Mouse (Mus musculus) embryonic facial prominence, embryonic 12.5 days (tissue): ENCODE data around the gene Erbin. TPM values are rescaled to one million over a fixed set of nuclear protein-coding genes. Genes with fewer than 3 reads are reported as not detected.

Experiments used
- ATAC-seq: fragments of 200-750 bp; cut with Nextera tagmentation; 2 replicates; pipeline ENCODE4 v1.8.0; 2017; ENCODE audit not compliant: insufficient number of reproducible peaks, insufficient read depth, low FRiP score, low TSS enrichment
- H3K27ac ChIP-seq: fragments of 300-500 bp; sonication (generic); 2 replicates; pipeline ENCODE4 v1.5.1; 2016; ENCODE audit warnings: mild to moderate bottlenecking
- H3K27me3 ChIP-seq: fragments of 300-500 bp; sonication (generic); 2 replicates; pipeline ENCODE4 v1.6.1; 2016; ENCODE audit warnings: mild to moderate bottlenecking, moderate library complexity
- H3K36me3 ChIP-seq: fragments of 300-500 bp; sonication (generic); 2 replicates; pipeline ENCODE4 v1.6.1; 2016; ENCODE audit warnings: mild to moderate bottlenecking
- H3K4me1 ChIP-seq: fragments of 300-500 bp; sonication (generic); 2 replicates; pipeline ENCODE4 v1.6.1; 2016
- H3K4me2 ChIP-seq: fragments of 300-500 bp; sonication (generic); replicated peaks from 2 replicates; pipeline ENCODE4 v1.6.1; 2016; ENCODE audit warnings: mild to moderate bottlenecking, moderate library complexity
- H3K4me3 ChIP-seq: fragments of 300-500 bp; sonication (generic); 2 replicates; pipeline ENCODE4 v1.5.1; 2016; ENCODE audit warnings: mild to moderate bottlenecking
- H3K9ac ChIP-seq: fragments of 300-500 bp; sonication (generic); 2 replicates; pipeline ENCODE4 v1.6.1; 2016; ENCODE audit warnings: mild to moderate bottlenecking, moderate library complexity
- H3K9me3 ChIP-seq: fragments of 300-500 bp; sonication (generic); 2 replicates; pipeline ENCODE4 v1.6.1; 2016; ENCODE audit warnings: mild to moderate bottlenecking, moderate library complexity
- WGBS: fragments of 180-500 bp; shearing (Covaris S2); methylation state at CpG from one replicate; pipeline ENCODE4 v1.1.7; 2016; 5-methylcytosine and 5-hydroxymethylcytosine counted together
- polyA plus RNA-seq: library from polyadenylated mRNA; unstranded; fragments of >200 nt; fragmentation: Nextera tagmentation; extraction: Ambion mirVana; gene quantifications from 2 replicates; pipeline ENCODE4 v1.2.1, GENCODE M21; 2016

Erbin gene
- polyA plus RNA-seq, 1 experiment from 2014 or later: 29.8 TPM

DNA sequence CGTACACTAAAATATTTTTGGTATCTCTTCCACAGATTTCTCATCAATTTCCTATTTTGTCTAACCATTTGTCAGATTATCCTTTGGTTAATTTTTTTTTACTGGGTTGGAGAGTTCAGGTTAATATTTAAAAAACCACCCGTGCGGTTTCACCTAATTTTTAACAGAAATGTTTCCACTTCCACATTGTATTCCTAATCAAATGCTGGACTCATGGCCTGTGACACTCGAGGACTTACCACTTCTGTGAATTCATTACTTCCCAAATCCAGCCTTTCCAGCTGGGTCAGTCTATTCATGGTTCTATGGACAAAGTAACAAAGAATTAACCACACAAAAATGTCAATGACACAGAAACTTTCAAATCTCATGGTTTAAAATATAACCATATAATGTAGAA is 58.3 kb downstream of the Erbin start:
- ATAC-seq: no peak
- Histone ChIP-seq H3K4me1 (no peaks in the 10 kb centered on the region), H3K27me3 (no peaks in the 10 kb centered on the region), H3K36me3 (peaks cover 28% of the 10 kb centered on the region), H3K4me3 (no peak overlapping the region), H3K9ac (no peak overlapping the region), H3K4me2 (no peak overlapping the region), H3K27ac (no peak overlapping the region), H3K9me3 (no peaks in the 10 kb centered on the region)
- 86% methylated on average over 4 of the region's 4 CpGs for WGBS

GRCm38 (mm10) chr13:103859041-103859440 is 61.3 kb downstream of the Erbin start:
- no peak overlapping the region for H3K9ac ChIP-seq
- ATAC-seq: no peak
- H3K27ac ChIP-seq: no peak overlapping the region
- H3K9me3 ChIP-seq: no peaks in the 10 kb centered on the region
- H3K36me3 ChIP-seq: peaks cover 30% of the 10 kb centered on the region
- H3K27me3 ChIP-seq: no peaks in the 10 kb centered on the region
- WGBS: 91% methylated on average over 2 of the region's 2 CpGs
- H3K4me2 ChIP-seq: no peak overlapping the region
- H3K4me3 ChIP-seq: no peak overlapping the region
- H3K4me1 ChIP-seq: no peaks in the 10 kb centered on the region

DNA sequence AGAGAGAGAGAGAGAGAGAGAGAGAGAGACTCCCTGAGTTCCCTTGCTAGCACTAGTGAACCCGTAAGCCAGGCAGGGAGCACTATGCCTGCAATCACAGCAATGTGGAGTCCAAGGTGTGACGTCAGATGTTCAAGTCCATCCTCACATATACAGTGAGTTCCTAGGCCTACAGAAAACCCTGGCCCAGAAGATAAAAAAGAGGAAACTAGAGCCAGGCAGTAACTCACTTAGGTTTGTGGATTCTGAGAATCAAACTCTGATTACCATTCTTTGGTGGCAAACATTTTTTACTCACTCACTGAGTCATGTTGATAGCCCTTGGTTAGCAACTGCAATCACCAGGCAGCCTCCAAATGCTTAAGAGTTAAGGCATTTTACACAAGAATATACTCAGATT is 72.7 kb downstream of the Erbin start:
- Histone ChIP-seq H3K4me2 (no peak overlapping the region), H3K27me3 (no peaks in the 10 kb centered on the region), H3K4me1 (no peaks in the 10 kb centered on the region), H3K9me3 (no peaks in the 10 kb centered on the region), H3K27ac (no peak overlapping the region), H3K4me3 (no peak overlapping the region), H3K36me3 (peaks cover 39% of the 10 kb centered on the region), H3K9ac (no peak overlapping the region)
- WGBS: 92% methylated on average over 2 of the region's 2 CpGs
- no peak for ATAC-seq

DNA sequence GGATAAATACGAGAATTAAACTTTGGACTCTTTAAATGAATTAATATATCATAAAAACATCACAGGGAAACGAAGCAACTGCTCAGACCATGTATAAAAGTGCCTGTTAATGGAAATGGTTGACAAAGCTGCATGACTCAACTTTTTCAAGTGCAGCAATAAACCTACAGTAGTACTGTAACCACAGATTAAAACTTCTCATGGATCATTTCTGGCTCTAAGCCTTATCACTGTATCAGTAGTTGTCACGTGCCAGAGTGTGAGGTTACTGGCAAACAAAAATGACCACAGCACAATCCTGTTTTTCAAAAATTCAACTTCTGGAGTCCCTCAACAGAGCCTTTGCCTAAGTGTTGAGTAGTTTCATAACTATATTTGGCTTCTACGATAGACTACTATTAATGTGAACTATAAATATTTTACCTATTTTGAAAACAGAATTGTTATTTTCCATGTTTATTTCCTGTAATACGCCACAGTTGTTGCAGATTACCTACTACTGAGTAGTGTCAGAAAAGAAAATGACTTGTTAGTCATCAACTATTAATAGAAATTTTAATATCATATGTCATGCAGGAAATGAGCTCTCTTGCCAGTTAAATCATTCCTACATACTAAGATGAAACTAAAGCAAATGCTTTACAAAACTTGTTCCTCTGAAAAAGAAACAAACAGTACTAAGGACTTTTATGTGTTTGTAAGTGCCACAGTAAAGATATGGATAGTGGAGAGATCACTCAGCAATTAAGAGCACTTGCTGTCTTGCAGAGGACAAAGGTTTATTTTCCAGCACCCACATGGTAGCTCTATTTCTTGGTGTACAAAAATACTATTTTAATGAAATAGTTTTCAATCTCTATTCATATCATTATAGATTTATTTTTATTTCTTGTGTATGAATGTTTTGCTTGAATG is 78.8 kb downstream of the Erbin start:
- WGBS: 94% methylated on average over 5 of the region's 5 CpGs
- Histone ChIP-seq H3K4me2 (no peak overlapping the region), H3K36me3 (peaks cover 56% of the 10 kb centered on the region)

GRCm38 (mm10) chr13:103838619-103839018 is 81.7 kb downstream of the Erbin start:
- Histone ChIP-seq H3K9ac (no peak overlapping the region), H3K4me3 (no peak overlapping the region), H3K27ac (no peak overlapping the region), H3K36me3 (peaks cover 52% of the 10 kb centered on the region), H3K4me2 (no peak overlapping the region), H3K9me3 (no peaks in the 10 kb centered on the region), H3K4me1 (no peaks in the 10 kb centered on the region), H3K27me3 (no peaks in the 10 kb centered on the region)
- 85% methylated on average over 2 of the region's 2 CpGs for WGBS
- ATAC-seq: no peak

More for the DNA sequence above, 78.8 kb downstream of the Erbin start:
- no peaks in the 10 kb centered on the region for H3K27me3 ChIP-seq
- no peak for ATAC-seq
- no peaks in the 10 kb centered on the region for H3K4me1 ChIP-seq
- no peak overlapping the region for H3K27ac ChIP-seq
- H3K9ac ChIP-seq: no peak overlapping the region
- no peak overlapping the region for H3K4me3 ChIP-seq
- H3K9me3 ChIP-seq: no peaks in the 10 kb centered on the region

DNA sequence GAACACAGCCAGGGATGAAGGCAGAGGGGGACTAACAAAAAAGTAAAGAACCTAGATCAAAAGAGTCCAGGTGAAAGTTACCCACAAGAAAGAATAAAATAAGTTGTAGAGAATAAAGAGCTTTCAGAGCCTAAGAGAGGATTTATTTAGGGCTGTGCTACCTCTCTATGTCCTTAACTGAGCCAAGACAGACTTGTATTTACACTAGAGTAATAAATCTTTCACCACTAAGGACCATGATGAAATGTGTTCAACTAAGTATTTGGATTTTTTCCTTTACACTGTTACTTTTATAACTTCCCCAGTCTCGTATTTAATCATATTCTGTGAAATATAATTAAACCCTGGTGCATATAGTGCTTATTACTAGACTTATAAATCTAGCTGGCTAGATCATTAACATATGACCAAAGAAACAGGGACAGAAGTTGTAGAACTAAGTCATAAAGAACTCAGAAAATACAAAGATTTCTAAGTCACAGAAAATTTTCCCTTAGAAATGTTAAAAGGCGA is 90.6 kb downstream of the Erbin start:
- Histone ChIP-seq H3K4me2 (no peak overlapping the region), H3K27me3 (no peaks in the 10 kb centered on the region), H3K27ac (no peak overlapping the region), H3K36me3 (peaks cover 32% of the 10 kb centered on the region), H3K4me1 (no peaks in the 10 kb centered on the region), H3K9me3 (no peaks in the 10 kb centered on the region), H3K9ac (no peak overlapping the region), H3K4me3 (no peak overlapping the region)
- 89% methylated on average over 2 of the region's 2 CpGs for WGBS
- ATAC-seq: no peak

- H3K4me1 ChIP-seq: no peaks in the 10 kb centered on the region
- ATAC-seq: no peak
- no peak overlapping the region for H3K27ac ChIP-seq
- H3K4me3 ChIP-seq: no peak overlapping the region
- H3K9ac ChIP-seq: no peak overlapping the region
- no peaks in the 10 kb centered on the region for H3K9me3 ChIP-seq
- H3K27me3 ChIP-seq: no peaks in the 10 kb centered on the region
- no peak overlapping the region for H3K4me2 ChIP-seq
- WGBS: 92% methylated on average over 1 of the region's 1 CpGs
- peaks cover 36% of the 10 kb centered on the region for H3K36me3 ChIP-seq
Observed at GRCm38 (mm10) chr13:103822270-103822669, 98.0 kb downstream of the Erbin start.

GRCm38 (mm10) chr13:103819377-103819776 is 100.9 kb downstream of the Erbin start:
- no peak for ATAC-seq
- no peak overlapping the region for H3K27ac ChIP-seq
- no peak overlapping the region for H3K4me2 ChIP-seq
- H3K4me1 ChIP-seq: no peaks in the 10 kb centered on the region
- WGBS: 83% methylated on average over 5 of the region's 5 CpGs
- H3K9ac ChIP-seq: no peak overlapping the region
- H3K36me3 ChIP-seq: peaks cover 38% of the 10 kb centered on the region
- H3K9me3 ChIP-seq: no peaks in the 10 kb centered on the region
- no peak overlapping the region for H3K4me3 ChIP-seq
- H3K27me3 ChIP-seq: no peaks in the 10 kb centered on the region

- Histone ChIP-seq H3K36me3 (peaks cover 32% of the 10 kb centered on the region), H3K4me3 (no peak overlapping the region), H3K27me3 (no peaks in the 10 kb centered on the region), H3K4me1 (no peaks in the 10 kb centered on the region), H3K9me3 (no peaks in the 10 kb centered on the region), H3K27ac (no peak overlapping the region), H3K4me2 (no peak overlapping the region), H3K9ac (no peak overlapping the region)
- WGBS: 96% methylated on average over 3 of the region's 3 CpGs
- ATAC-seq: no peak
Observed at GRCm38 (mm10) chr13:103817935-103818334, 102.4 kb downstream of the Erbin start.

GRCm38 (mm10) chr13:103807464-103807863 is 112.8 kb downstream of the Erbin start:
- Histone ChIP-seq H3K27me3 (no peaks in the 10 kb centered on the region), H3K27ac (no peak overlapping the region), H3K4me3 (no peak overlapping the region), H3K4me1 (no peaks in the 10 kb centered on the region), H3K4me2 (no peak overlapping the region), H3K9me3 (no peaks in the 10 kb centered on the region), H3K9ac (no peak overlapping the region), H3K36me3 (no peaks in the 10 kb centered on the region)
- ATAC-seq: no peak
- WGBS: 81% methylated on average over 5 of the region's 5 CpGs

- Histone ChIP-seq H3K4me2 (no peak overlapping the region), H3K4me1 (no peaks in the 10 kb centered on the region), H3K9me3 (no peaks in the 10 kb centered on the region), H3K36me3 (no peaks in the 10 kb centered on the region), H3K9ac (no peak overlapping the region), H3K4me3 (no peak overlapping the region), H3K27me3 (no peaks in the 10 kb centered on the region), H3K27ac (no peak overlapping the region)
- ATAC-seq: no peak
- 47% methylated on average over 6 of the region's 6 CpGs for WGBS
Observed at GRCm38 (mm10) chr13:103806210-103806851, 114.0 kb downstream of the Erbin start.

DNA sequence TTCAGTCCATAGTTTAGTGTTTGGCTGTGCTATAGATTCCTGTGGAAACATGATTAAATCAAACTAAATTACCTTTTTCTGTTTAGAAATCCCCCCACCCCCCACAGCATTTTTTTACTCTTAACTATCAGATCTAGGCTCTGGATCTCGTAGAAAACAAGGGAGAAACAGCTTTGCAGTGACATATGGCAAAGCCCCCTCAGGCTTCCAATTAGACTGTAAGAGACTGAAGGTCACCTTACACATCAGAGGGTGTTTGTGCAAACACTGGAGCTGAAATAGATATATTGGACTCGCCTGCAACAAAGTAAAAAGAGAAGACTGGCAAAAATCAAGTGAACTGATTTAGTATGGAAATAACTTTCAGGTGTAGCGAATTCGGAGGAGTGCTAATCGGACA is 116.6 kb downstream of the Erbin start:
- H3K9me3 ChIP-seq: no peaks in the 10 kb centered on the region
- H3K4me1 ChIP-seq: no peaks in the 10 kb centered on the region
- H3K4me2 ChIP-seq: no peak overlapping the region
- WGBS: 52% methylated on average over 5 of the region's 5 CpGs
- H3K27ac ChIP-seq: no peak overlapping the region
- H3K9ac ChIP-seq: no peak overlapping the region
- no peak for ATAC-seq
- no peaks in the 10 kb centered on the region for H3K36me3 ChIP-seq
- H3K4me3 ChIP-seq: no peak overlapping the region
- no peaks in the 10 kb centered on the region for H3K27me3 ChIP-seq
